Mouse (Mus musculus): Measurements from ENCODE around the gene Cfap65. TPM values are rescaled to one million over a fixed set of nuclear protein-coding genes. Genes with fewer than 3 reads are reported as not detected.

Gene Cfap65
- polyA plus RNA-seq, 1 experiment from 2014 or later = not detected

- H3K9me3 ChIP-seq = no peaks in the 10 kb centered on the region
- no peak overlapping the region for H3K4me3 ChIP-seq
- no peak overlapping the region for H3K4me2 ChIP-seq
- no peak overlapping the region for H3K27ac ChIP-seq
- no peaks in the 10 kb centered on the region for H3K36me3 ChIP-seq
- H3K9ac ChIP-seq = no peak overlapping the region
- no peak for ATAC-seq (ENCODE audit: insufficient number of reproducible peaks, insufficient read depth, low FRiP score, low TSS enrichment, low read depth)
- H3K4me1 ChIP-seq = peaks cover 15% of the 10 kb centered on the region
- peaks cover 54% of the 10 kb centered on the region for H3K27me3 ChIP-seq
Measured at GRCm38 (mm10) chr1:74861783-74862182, 73.6 kb downstream of the Cfap65 start.

GRCm38 (mm10) chr1:74859223-74859984 is 76.0 kb downstream of the Cfap65 start:
- WGBS = 37% methylated on average over 6 of the region's 6 CpGs
- Histone ChIP-seq H3K9ac (no peak overlapping the region), H3K27me3 (peaks cover 69% of the 10 kb centered on the region), H3K4me3 (no peak overlapping the region), H3K27ac (no peak overlapping the region), H3K4me2 (no peak overlapping the region), H3K36me3 (no peaks in the 10 kb centered on the region), H3K9me3 (no peaks in the 10 kb centered on the region), H3K4me1 (peaks cover 34% of the 10 kb centered on the region)
- no peak for ATAC-seq (ENCODE audit: insufficient number of reproducible peaks, insufficient read depth, low FRiP score, low TSS enrichment, low read depth)

GRCm38 (mm10) chr1:74858805-74859204 is 76.6 kb downstream of the Cfap65 start:
- Histone ChIP-seq H3K27me3 (peaks cover 75% of the 10 kb centered on the region), H3K9me3 (no peaks in the 10 kb centered on the region), H3K4me3 (peak overlapping the region; percentile 39), H3K36me3 (no peaks in the 10 kb centered on the region), H3K4me2 (peak overlapping the region; percentile 65), H3K9ac (no peak overlapping the region), H3K27ac (no peak overlapping the region), H3K4me1 (peaks cover 39% of the 10 kb centered on the region)
- WGBS = 5% methylated on average over 16 of the region's 16 CpGs
- ATAC-seq (ENCODE audit: insufficient number of reproducible peaks, insufficient read depth, low FRiP score, low TSS enrichment, low read depth) = no peak

- no peaks in the 10 kb centered on the region for H3K9me3 ChIP-seq
- no peak overlapping the region for H3K9ac ChIP-seq
- no peaks in the 10 kb centered on the region for H3K36me3 ChIP-seq
- peaks cover 80% of the 10 kb centered on the region for H3K27me3 ChIP-seq
- H3K4me3 ChIP-seq = peak overlapping the region; percentile 39
- peak overlapping the region; percentile 65 for H3K4me2 ChIP-seq
- no peak for ATAC-seq (ENCODE audit: insufficient number of reproducible peaks, insufficient read depth, low FRiP score, low TSS enrichment, low read depth)
- under 1% methylated on average over 29 of the region's 29 CpGs for whole genome bisulfite sequencing
- H3K27ac ChIP-seq = no peak overlapping the region
- H3K4me1 ChIP-seq = peaks cover 39% of the 10 kb centered on the region
Measured at GRCm38 (mm10) chr1:74858171-74858719, 77.2 kb downstream of the Cfap65 start.

DNA sequence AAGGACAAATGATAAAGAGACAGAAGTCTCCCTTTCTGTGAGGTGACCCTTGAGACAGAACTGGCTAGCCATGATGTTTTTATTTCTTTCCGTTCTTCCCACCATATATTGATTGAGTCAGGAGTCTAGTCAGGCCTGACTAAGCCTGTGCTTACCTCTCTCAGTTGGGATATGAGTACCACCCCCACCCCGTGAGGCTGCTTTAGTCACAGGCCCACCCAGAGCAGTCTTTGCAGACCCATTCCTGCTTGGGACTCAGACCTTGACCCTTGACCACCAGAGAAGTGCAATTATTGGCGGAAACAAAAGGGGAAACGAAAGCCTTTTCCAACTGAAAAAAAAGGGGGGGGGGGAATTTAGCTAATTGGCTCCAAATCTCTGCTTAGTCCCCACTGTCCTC is 77.7 kb downstream of the Cfap65 start:
- Histone ChIP-seq H3K4me1 (peaks cover 39% of the 10 kb centered on the region), H3K27ac (no peak overlapping the region), H3K9me3 (no peaks in the 10 kb centered on the region), H3K36me3 (no peaks in the 10 kb centered on the region), H3K4me2 (peak overlapping the region; percentile 65), H3K4me3 (peak overlapping the region; percentile 39), H3K9ac (no peak overlapping the region), H3K27me3 (peaks cover 86% of the 10 kb centered on the region)
- no peak for ATAC-seq (ENCODE audit: insufficient number of reproducible peaks, insufficient read depth, low FRiP score, low TSS enrichment, low read depth)
- 5% methylated on average over 4 of the region's 4 CpGs for WGBS

- Histone ChIP-seq H3K4me2 (no peak overlapping the region), H3K27me3 (peaks cover 91% of the 10 kb centered on the region), H3K36me3 (no peaks in the 10 kb centered on the region), H3K9me3 (no peaks in the 10 kb centered on the region), H3K4me1 (peaks cover 39% of the 10 kb centered on the region), H3K9ac (no peak overlapping the region), H3K4me3 (peak overlapping the region; percentile 3; the same call in 1 of the 2 replicates), H3K27ac (no peak overlapping the region)
- WGBS = 2% methylated on average over 20 of the region's 20 CpGs
- no peak for ATAC-seq (ENCODE audit: insufficient number of reproducible peaks, insufficient read depth, low FRiP score, low TSS enrichment, low read depth)
Measured at GRCm38 (mm10) chr1:74857201-74857600, 78.2 kb downstream of the Cfap65 start.

GRCm38 (mm10) chr1:74856791-74857190 is 78.6 kb downstream of the Cfap65 start:
- 3% methylated on average over 7 of the region's 7 CpGs for whole genome bisulfite sequencing
- Histone ChIP-seq H3K27me3 (peaks cover 94% of the 10 kb centered on the region), H3K4me2 (no peak overlapping the region), H3K4me3 (no peak overlapping the region), H3K9me3 (no peaks in the 10 kb centered on the region), H3K36me3 (no peaks in the 10 kb centered on the region), H3K27ac (no peak overlapping the region), H3K9ac (no peak overlapping the region), H3K4me1 (peaks cover 39% of the 10 kb centered on the region)
- ATAC-seq (ENCODE audit: insufficient number of reproducible peaks, insufficient read depth, low FRiP score, low TSS enrichment, low read depth) = no peak

DNA sequence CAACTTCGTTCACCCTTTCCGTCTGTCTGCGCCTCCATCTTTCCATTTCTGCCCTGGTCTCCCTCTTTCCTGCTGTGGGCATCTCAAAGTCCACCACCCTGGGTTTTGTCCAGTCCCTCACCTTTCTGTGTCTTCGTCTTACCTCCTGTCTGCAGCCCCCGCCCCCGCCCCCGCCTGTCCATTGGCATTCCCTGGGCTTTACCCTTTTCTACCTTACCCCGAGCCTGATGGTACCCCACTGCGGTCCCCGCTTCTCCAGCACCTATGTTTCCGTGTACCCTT is 79.0 kb downstream of the Cfap65 start:
- H3K27me3 ChIP-seq = peaks cover 95% of the 10 kb centered on the region
- peaks cover 39% of the 10 kb centered on the region for H3K4me1 ChIP-seq
- H3K4me2 ChIP-seq = peak overlapping the region; percentile 98
- 2% methylated on average over 11 of the region's 11 CpGs for WGBS
- no peak overlapping the region for H3K27ac ChIP-seq
- no peak for ATAC-seq (ENCODE audit: insufficient number of reproducible peaks, insufficient read depth, low FRiP score, low TSS enrichment, low read depth)
- peak overlapping the region; percentile 65 for H3K4me3 ChIP-seq
- H3K9me3 ChIP-seq = no peaks in the 10 kb centered on the region
- no peaks in the 10 kb centered on the region for H3K36me3 ChIP-seq
- no peak overlapping the region for H3K9ac ChIP-seq

DNA sequence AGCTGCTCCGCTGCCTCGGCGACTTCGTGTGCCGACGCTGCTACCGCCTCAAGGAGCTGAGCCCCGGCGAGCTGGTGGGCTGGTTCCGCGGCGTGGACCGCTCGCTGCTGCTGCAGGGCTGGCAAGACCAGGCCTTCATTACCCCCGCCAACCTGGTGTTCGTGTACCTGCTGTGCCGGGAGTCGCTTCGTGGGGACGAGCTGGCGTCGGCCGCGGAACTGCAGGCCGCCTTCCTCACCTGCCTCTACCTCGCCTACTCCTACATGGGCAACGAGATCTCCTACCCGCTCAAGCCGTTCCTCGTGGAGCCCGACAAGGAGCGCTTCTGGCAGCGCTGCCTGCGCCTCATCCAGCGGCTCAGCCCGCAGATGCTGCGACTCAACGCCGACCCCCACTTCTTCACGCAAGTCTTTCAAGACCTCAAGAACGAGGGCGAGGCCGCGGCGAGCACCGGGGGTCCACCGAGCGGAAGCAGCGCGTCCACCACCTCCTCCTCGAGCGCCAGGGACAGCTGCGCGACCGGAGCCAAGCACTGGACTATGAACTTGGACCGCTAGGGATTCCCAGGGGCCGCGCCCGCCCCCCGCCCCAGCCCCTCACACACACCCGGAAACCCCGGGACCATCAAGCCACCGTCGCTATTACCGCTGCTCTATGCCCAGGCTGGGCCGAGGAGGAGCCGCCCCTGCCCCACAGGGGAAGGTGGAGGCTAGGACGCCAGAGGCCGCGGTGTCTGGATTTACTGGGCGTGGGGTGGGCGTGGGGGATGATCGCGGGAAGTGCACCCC is 79.6 kb downstream of the Cfap65 start:
- Histone ChIP-seq H3K36me3 (no peaks in the 10 kb centered on the region), H3K9me3 (no peaks in the 10 kb centered on the region), H3K4me2 (peak overlapping the region; percentile 98), H3K4me3 (peak overlapping the region; percentile 65), H3K27ac (no peak overlapping the region), H3K4me1 (peaks cover 39% of the 10 kb centered on the region), H3K9ac (peak overlapping the region; percentile 69), H3K27me3 (peaks cover 97% of the 10 kb centered on the region)
- under 1% methylated on average over 73 of the region's 74 CpGs for WGBS
- ATAC-seq (ENCODE audit: insufficient number of reproducible peaks, insufficient read depth, low FRiP score, low TSS enrichment, low read depth) = no peak

DNA sequence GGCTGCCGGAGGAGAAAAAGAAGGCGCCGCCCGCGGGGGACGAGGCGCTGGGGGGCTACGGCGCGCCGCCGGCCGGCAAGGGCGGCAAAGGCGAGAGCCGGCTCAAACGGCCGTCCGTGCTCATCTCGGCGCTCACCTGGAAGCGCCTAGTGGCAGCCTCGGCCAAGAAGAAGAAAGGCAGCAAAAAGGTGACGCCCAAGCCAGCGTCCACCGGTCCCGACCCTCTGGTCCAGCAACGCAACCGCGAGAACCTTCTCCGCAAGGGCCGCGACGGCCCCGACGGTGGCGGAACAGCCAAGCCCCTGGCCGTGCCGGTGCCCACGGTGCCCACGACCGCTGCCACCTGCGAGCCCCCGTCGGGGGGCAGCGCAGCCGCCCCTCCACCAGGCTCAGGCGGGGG is 80.2 kb downstream of the Cfap65 start:
- Histone ChIP-seq H3K9me3 (no peaks in the 10 kb centered on the region), H3K27ac (no peak overlapping the region), H3K36me3 (no peaks in the 10 kb centered on the region), H3K4me1 (peaks cover 39% of the 10 kb centered on the region), H3K4me3 (peak overlapping the region; percentile 65), H3K27me3 (peaks cover 98% of the 10 kb centered on the region), H3K9ac (peak overlapping the region; percentile 69), H3K4me2 (peak overlapping the region; percentile 98)
- ATAC-seq (ENCODE audit: insufficient number of reproducible peaks, insufficient read depth, low FRiP score, low TSS enrichment, low read depth) = no peak
- under 1% methylated on average over 45 of the region's 48 CpGs for WGBS

DNA sequence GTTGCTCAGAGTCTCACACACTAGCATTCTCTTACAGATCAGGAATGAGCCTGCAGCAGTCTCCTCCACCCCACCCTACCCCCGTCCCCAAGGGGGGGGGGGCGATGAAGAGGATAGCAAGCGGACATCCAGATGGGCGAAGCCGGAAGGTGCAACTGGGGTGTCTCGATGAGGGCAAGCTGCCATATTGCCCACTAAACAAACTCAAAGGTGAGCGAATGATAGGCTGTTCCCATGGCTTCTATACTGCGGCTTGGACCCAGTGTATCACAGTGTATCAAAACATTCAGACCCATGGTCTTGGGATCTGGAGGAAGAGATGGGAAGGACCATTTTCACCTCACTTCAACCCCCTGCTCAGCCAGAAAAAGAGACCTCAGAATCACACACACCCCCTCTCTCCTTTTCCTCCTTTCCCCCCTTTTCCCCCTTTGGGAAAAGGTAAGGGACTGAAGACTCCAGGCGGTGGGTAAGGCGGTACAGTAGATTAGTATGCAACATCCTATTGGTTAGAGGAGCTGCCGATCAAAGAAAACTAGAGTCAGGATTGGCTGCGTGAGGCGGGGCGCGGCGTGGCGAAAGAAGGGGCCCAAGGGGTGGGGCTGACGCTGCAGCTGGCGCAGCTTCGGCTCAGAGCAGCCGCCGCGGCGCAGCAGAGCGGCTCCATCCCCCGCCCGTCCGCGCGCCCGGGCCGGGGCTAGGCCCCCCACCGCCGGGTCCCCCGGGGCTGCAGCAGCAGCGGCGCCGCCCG is 80.9 kb downstream of the Cfap65 start, which contains the start of gene Cdk5r2:
Cdk5r2 (plus strand) TSS at position 629 of the 751 bp plus-strand sequence.
- H3K4me2 ChIP-seq = peak within 1 kb of the TSS; percentile 98
- H3K4me1 ChIP-seq = peaks cover 39% of the 10 kb centered on the region
- ATAC-seq (ENCODE audit: insufficient number of reproducible peaks, insufficient read depth, low FRiP score, low TSS enrichment, low read depth) = peak; percentile 87
- H3K9me3 ChIP-seq = no peaks in the 10 kb centered on the region
- H3K9ac ChIP-seq = peak within 1 kb of the TSS; percentile 69
- no peaks in the 10 kb centered on the region for H3K36me3 ChIP-seq
- H3K4me3 ChIP-seq = peak within 1 kb of the TSS; percentile 65
- H3K27ac ChIP-seq = no peak within 1 kb of the TSS
- peaks cover 98% of the 10 kb centered on the region for H3K27me3 ChIP-seq
- 2% methylated on average over 39 of the region's 39 CpGs for WGBS
